ENCODE assay signal across 8 mouse cellular contexts in the genomic region with DNA sequence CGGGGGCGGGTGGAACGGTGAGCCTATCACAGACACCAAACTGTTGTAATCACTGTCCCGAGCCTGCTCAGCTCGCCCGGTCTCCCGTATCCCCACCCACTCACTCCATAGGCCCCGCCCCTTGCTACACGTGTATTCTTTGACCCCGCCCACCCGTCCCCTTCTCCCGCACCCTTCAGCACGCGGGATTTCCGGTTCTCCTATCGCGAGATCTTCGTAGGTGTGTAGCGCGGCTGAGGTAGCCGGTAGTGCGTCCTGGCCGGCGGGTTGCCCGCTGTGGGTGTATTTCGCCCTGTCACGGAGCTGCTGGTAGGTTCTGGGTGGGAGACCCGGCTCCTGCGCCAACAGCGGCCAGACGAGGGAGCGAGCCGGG. TPM values are rescaled to one million over a fixed set of nuclear protein-coding genes. Genes with fewer than 3 reads are reported as not detected.
DNase-seq lines count a peak whose midpoint lies in the region; ATAC-seq and TF ChIP-seq lines count a peak whose summit lies in the region.

A gene (plus strand): TSS at position 172 of the 373 bp plus-strand sequence.

- peaks cover 20% of the 10 kb centered on the region for H3K4me1 ChIP-seq in hindbrain, embryonic 10.5 days (replicated peaks)
- H3K4me1 ChIP-seq in lung, postnatal 0 days (ENCODE audit: insufficient read depth, low read depth, low read length): peaks cover 6% of the 10 kb centered on the region; the same call in 1 of the 2 replicates

- peak; percentile 95 for ATAC-seq in frontal cortex, adult (ENCODE audit: low TSS enrichment)
- peak; percentile 98 for ATAC-seq in lung, postnatal 0 days

- peak within 1 kb of the TSS; percentile 91 for H3K4me3 ChIP-seq in hindbrain, embryonic 10.5 days
- H3K4me3 ChIP-seq in lung, postnatal 0 days (ENCODE audit: low read depth, low read length): peak within 1 kb of the TSS; percentile 91

- 0% methylated on average over 33 of the region's 33 CpGs for WGBS in hindbrain, embryonic 10.5 days
- WGBS in lung, postnatal 0 days: under 1% methylated on average over 21 of the region's 33 CpGs

- peak within 1 kb of the TSS; percentile 76 for H3K4me2 ChIP-seq in lung, postnatal 0 days (replicated peaks; ENCODE audit: low read depth, low read length)

- no peaks in the 10 kb centered on the region for H3K27me3 ChIP-seq in hindbrain, embryonic 10.5 days (ENCODE audit: insufficient read depth, poor library complexity, severe bottlenecking)
- H3K27me3 ChIP-seq in lung, postnatal 0 days (replicated peaks; ENCODE audit: insufficient read depth, low read length): no peaks in the 10 kb centered on the region

- TF ChIP-seq EP300 in lung, postnatal 0 days (IDR thresholded peaks at IDR 0.05): no peak

- H3K9me3 ChIP-seq in hindbrain, embryonic 10.5 days: no peaks in the 10 kb centered on the region
- H3K9me3 ChIP-seq in lung, postnatal 0 days (ENCODE audit: low read length): no peaks in the 10 kb centered on the region

- peak within 1 kb of the TSS; percentile 97 for H3K27ac ChIP-seq in hindbrain, embryonic 10.5 days
- H3K27ac ChIP-seq in lung, postnatal 0 days (ENCODE audit: low read length): peak within 1 kb of the TSS; percentile 90

- H3K9ac ChIP-seq in lung, postnatal 0 days (replicated peaks; ENCODE audit: low read depth): peak within 1 kb of the TSS; percentile 96

- H3K36me3 ChIP-seq in hindbrain, embryonic 10.5 days: peaks cover 15% of the 10 kb centered on the region
- H3K36me3 ChIP-seq in lung, postnatal 0 days (ENCODE audit: insufficient read depth, low read length): no peaks in the 10 kb centered on the region

- peak; percentile 98 for DNase-seq in MN1 (ENCODE audit: low spot score)
- DNase-seq in cerebellum, adult 9-10 months: peak; percentile 86
- DNase-seq in hindbrain, embryonic 10.5 days (ENCODE audit: low spot score): peak; percentile 94
- peak; percentile 88 for DNase-seq in layer of hippocampus, adult 9-11 months
- DNase-seq in lung, postnatal 0 days (ENCODE audit: low spot score): peak; percentile 97
- DNase-seq in ovary, postnatal 14 days (ENCODE audit: low spot score): peak; percentile 84
- peak; percentile 94 for DNase-seq in thymus, postnatal 14 days

- no peak; the same call in 1 of the 2 replicates for TF ChIP-seq CTCF in lung, postnatal 0 days (IDR thresholded peaks at IDR 0.05)

RNA-seq across cellular contexts. Expression of the gene that starts here (rescaled TPM):
- polyA plus RNA-seq in hindbrain, embryonic 10.5 days (2016; fragmentation: Nextera tagmentation; extraction: Ambion mirVana): 130 and 153 TPM in 2 replicates
- 69.4 and 70.9 TPM in 2 replicates for polyA plus RNA-seq in lung, postnatal 0 days (2015; fragmentation: Nextera tagmentation; extraction: Ambion mirVana)

Comparison
In these comparisons a context has a peak if more than half of its experiments do, and no peak if none do; other contexts are left out.
1. Peak in every context shown above with its lines: DNase-seq, ATAC-seq, H3K4me3 ChIP-seq and H3K27ac ChIP-seq.